In the genomic region with DNA sequence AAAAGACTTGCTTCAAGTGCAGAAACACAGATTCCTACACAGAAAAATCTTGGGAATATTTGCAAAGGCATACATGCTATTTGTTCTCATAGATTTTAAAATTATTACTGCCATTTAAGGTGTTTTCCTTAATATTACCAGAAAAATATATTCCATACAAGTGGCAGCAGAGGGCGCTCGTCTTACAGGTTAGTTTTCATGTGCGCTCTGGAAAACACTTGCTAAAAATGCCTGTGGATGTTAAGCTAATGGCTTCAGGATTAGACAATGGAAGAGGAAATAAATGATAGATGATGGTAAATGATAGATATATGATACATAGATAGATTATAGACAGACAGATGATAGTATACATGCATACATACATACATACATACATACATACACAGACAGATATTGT, we compare ENCODE assay signal across 8 mouse cellular contexts. TPM values are rescaled to one million over a fixed set of nuclear protein-coding genes. Genes with fewer than 3 reads are reported as not detected.
A peak's percentile ranks its signal among the peaks of the same experiment; 100 is the strongest.
DNase-seq lines count a peak whose midpoint lies in the region; ATAC-seq and TF ChIP-seq lines count a peak whose summit lies in the region.

No protein-coding gene starts in this region.

- no peaks in the 10 kb centered on the region; the same call in 1 of the 2 replicates for H3K36me3 ChIP-seq in heart, adult 2 months (ENCODE audit: control insufficient read depth, insufficient read depth, low read length)
- no peaks in the 10 kb centered on the region for H3K36me3 ChIP-seq in neural tube, embryonic 11.5 days (ENCODE audit: control insufficient read depth, insufficient read depth, low read length)

- intact Hi-C loops in heart, adult 2 months (cut with DNase I): loop anchor here (1.0 to 10.0 kb wide), 3 partner anchors 87 to 203 kb away; a partner anchor contains a TSS

- WGBS in heart, adult 2 months: 4% methylated on average over 3 of the region's 3 CpGs
- 6% methylated on average over 3 of the region's 3 CpGs for WGBS in neural tube, embryonic 11.5 days

- H3K27me3 ChIP-seq in heart, adult 2 months (ENCODE audit: control insufficient read depth, insufficient read depth, low read length): no peaks in the 10 kb centered on the region
- no peaks in the 10 kb centered on the region for H3K27me3 ChIP-seq in neural tube, embryonic 11.5 days (ENCODE audit: control insufficient read depth, insufficient read depth, low read length)

- H3K9me3 ChIP-seq in neural tube, embryonic 11.5 days (ENCODE audit: control insufficient read depth, low read length): no peaks in the 10 kb centered on the region

- TF ChIP-seq CTCF in heart, adult 2 months (IDR thresholded peaks at IDR 0.05): peak; percentile 86

- H3K9ac ChIP-seq in heart, adult 2 months (ENCODE audit: low read depth, low read length): no peak overlapping the region
- H3K9ac ChIP-seq in neural tube, embryonic 11.5 days (ENCODE audit: low read length): no peak overlapping the region

- no peak overlapping the region for H3K27ac ChIP-seq in heart, adult 2 months
- no peak overlapping the region for H3K27ac ChIP-seq in neural tube, embryonic 11.5 days (ENCODE audit: low read depth, low read length)

- peak; percentile 37 to 61 for DNase-seq in heart, adult 2 months
- DNase-seq in heart, adult 9 months (ENCODE audit: low spot score in 2 of 2): no peak
- DNase-seq in urinary bladder, adult 18-20 months (ENCODE audit: low spot score in 2 of 2): peak; percentile 9 to 23
- DNase-seq in urinary bladder, postnatal 4 days (ENCODE audit: low spot score in 2 of 2): no peak
- DNase-seq in cerebellum, postnatal 36 days: peak; percentile 69 to 70
- DNase-seq in kidney, postnatal 25 days: peak; percentile 55 to 62
- peak; percentile 70 for DNase-seq in neural tube, embryonic 11.5 days (ENCODE audit: low spot score)
- DNase-seq in spleen, postnatal 36 days (ENCODE audit: low spot score in 2 of 2): no peak

- H3K4me1 ChIP-seq in heart, adult 2 months (ENCODE audit: control insufficient read depth, insufficient read depth, low read length): peaks cover 7% of the 10 kb centered on the region
- no peaks in the 10 kb centered on the region for H3K4me1 ChIP-seq in neural tube, embryonic 11.5 days (ENCODE audit: control insufficient read depth, insufficient read depth, low read length)

- TF ChIP-seq EP300 in heart, adult 2 months (IDR thresholded peaks at IDR 0.05; ENCODE audit: insufficient read depth, low read depth, low read length): no peak

- no peak overlapping the region for H3K4me3 ChIP-seq in heart, adult 2 months
- no peak overlapping the region for H3K4me3 ChIP-seq in neural tube, embryonic 11.5 days (ENCODE audit: low read depth, low read length)

- no peak for TF ChIP-seq POLR2A in heart, adult 2 months (IDR thresholded peaks at IDR 0.05; ENCODE audit: insufficient read depth, low read depth, low read length)

- H3K79me2 ChIP-seq in heart, adult 2 months (replicated peaks; ENCODE audit: control insufficient read depth, insufficient read depth, low read length): no peaks in the 10 kb centered on the region

- ATAC-seq in neural tube, embryonic 11.5 days (ENCODE audit: insufficient read depth, low FRiP score, low TSS enrichment): no peak

- no peak overlapping the region for H3K4me2 ChIP-seq in neural tube, embryonic 11.5 days (ENCODE audit: low read depth)

RNA-seq across cellular contexts. Expression of a gene that starts 37.6 kb away (rescaled TPM):
- total RNA-seq in heart, adult 2 months (2021): 10 to 100 TPM; 26.3 to 47.2 TPM
- 12.2 and 14.0 TPM in 2 replicates for polyA plus RNA-seq in heart, adult 2 months (2012; rRNA removed)
- 0.34 and 0.80 TPM in 2 replicates for polyA plus RNA-seq in neural tube, embryonic 11.5 days (2014; fragmentation: Nextera tagmentation; extraction: Ambion mirVana)

Comparison
In these comparisons a context has a peak if more than half of its experiments do, and no peak if none do; other contexts are left out.
1. DNase-seq: peak in heart, adult 2 months (2 of 2), urinary bladder, adult 18-20 months (2 of 2), cerebellum, postnatal 36 days (2 of 2), kidney, postnatal 25 days (2 of 2) and neural tube, embryonic 11.5 days (single experiment); none in heart, adult 9 months (0 of 2), urinary bladder, postnatal 4 days (0 of 2) and spleen, postnatal 36 days (0 of 2).